Mouse (Mus musculus) MEL (cell line): ENCODE data around the gene Washc4. TPM values are rescaled to one million over a fixed set of nuclear protein-coding genes. Genes with fewer than 3 reads are reported as not detected.

Experiments used
- DNase-seq: peaks from one replicate; pipeline ENCODE4 v3.0.0; 2011; ENCODE audit warnings: low read depth, low spot score
- H3K27ac ChIP-seq: 2 replicates; pipeline ENCODE4 v1.5.1; 2012; ENCODE audit warnings: low read depth, mild to moderate bottlenecking, control low read depth, low read length, moderate library complexity; ENCODE audit not compliant: control insufficient read depth
- H3K27me3 ChIP-seq, 2 experiments: fragments of 150-350 bp in 1 of 2; sonication (generic) in 1 of 2; 2 replicates each; pipeline ENCODE4 v1.6.1; 2012; ENCODE audit warnings: low read length in 2 of 2, mild to moderate bottlenecking in 2 of 2, improper control_type of control experiment in 1 of 2, moderate library complexity in 1 of 2; ENCODE audit not compliant: insufficient read depth in 2 of 2, control insufficient read depth in 1 of 2
- H3K36me3 ChIP-seq, 2 experiments: 2 replicates each; pipeline ENCODE4 v1.6.1; 2012 to 2014; ENCODE audit warnings: low read length in 2 of 2, improper control_type of control experiment in 1 of 2, inconsistent platforms in 1 of 2, mild to moderate bottlenecking in 1 of 2; ENCODE audit not compliant: insufficient read depth in 2 of 2, control insufficient read depth in 1 of 2
- H3K4me1 ChIP-seq, 2 experiments: fragments of 150-350 bp in 1 of 2; sonication (generic) in 1 of 2; 2 replicates each; pipeline ENCODE4 v1.6.1; 2012; ENCODE audit warnings: low read length in 2 of 2, improper control_type of control experiment in 1 of 2, mild to moderate bottlenecking in 1 of 2; ENCODE audit not compliant: insufficient read depth in 2 of 2, control insufficient read depth in 1 of 2
- H3K4me3 ChIP-seq, 2 experiments: fragments of 150-350 bp in 1 of 2; sonication (generic) in 1 of 2; 2 replicates each; pipeline ENCODE4 v1.5.1; 2012; ENCODE audit warnings: low read depth in 2 of 2, low read length in 2 of 2, mild to moderate bottlenecking in 2 of 2, moderate library complexity in 2 of 2, control low read depth in 1 of 2, improper control_type of control experiment in 1 of 2; ENCODE audit not compliant: control insufficient read depth in 1 of 2, insufficient read depth in 1 of 2
- H3K79me2 ChIP-seq: 2 replicates; pipeline ENCODE4 v1.6.1; 2012; ENCODE audit warnings: mild to moderate bottlenecking, low read length, moderate library complexity; ENCODE audit not compliant: control insufficient read depth, poor library complexity, insufficient read depth
- H3K9ac ChIP-seq: 2 replicates; pipeline ENCODE4 v1.6.1; 2012; ENCODE audit warnings: low read depth, mild to moderate bottlenecking, control low read depth, low read length, moderate library complexity; ENCODE audit not compliant: control insufficient read depth, poor library complexity, severe bottlenecking
- H3K9me3 ChIP-seq: fragments of 150-350 bp; sonication (generic); replicated peaks from 2 replicates; pipeline ENCODE4 v1.6.1; 2012; ENCODE audit warnings: mild to moderate bottlenecking, low read length, improper control_type of control experiment, moderate library complexity; ENCODE audit not compliant: insufficient read depth
- BHLHE40 ChIP-seq: IDR thresholded peaks from 2 replicates; pipeline ENCODE4 v1.6.1; 2012; ENCODE audit warnings: low read depth, mild to moderate bottlenecking, inconsistent platforms, low read length, improper control_type of control experiment, borderline replicate concordance
- CTCF ChIP-seq, 3 experiments: IDR thresholded peaks in 2 of 3; conservative IDR thresholded peaks in 1 of 3; 2 replicates each; pipeline ENCODE4 v1.5.1; 2011 to 2012; ENCODE audit warnings: low read length in 3 of 3, low read depth in 2 of 3, mild to moderate bottlenecking in 2 of 3, improper control_type of control experiment in 1 of 3, inconsistent platforms in 1 of 3, mixed read lengths in 1 of 3, moderate library complexity in 1 of 3; ENCODE audit not compliant: control insufficient read depth in 1 of 3, insufficient read depth in 1 of 3, poor library complexity in 1 of 3, severe bottlenecking in 1 of 3
- E2F4 ChIP-seq: IDR thresholded peaks from 2 replicates; pipeline ENCODE4 v1.6.1; 2011; ENCODE audit warnings: low read depth, low read length, improper control_type of control experiment, borderline replicate concordance
- ETS1 ChIP-seq: IDR thresholded peaks from 2 replicates; pipeline ENCODE4 v1.6.1; 2012; ENCODE audit warnings: low read depth, mild to moderate bottlenecking, inconsistent platforms, low read length, improper control_type of control experiment, moderate library complexity
- GABPA ChIP-seq: IDR thresholded peaks from 2 replicates; pipeline ENCODE4 v1.6.1; 2012; ENCODE audit warnings: low read depth, mild to moderate bottlenecking, inconsistent platforms, low read length, improper control_type of control experiment, moderate library complexity
- HCFC1 ChIP-seq: IDR thresholded peaks from 2 replicates; pipeline ENCODE4 v1.6.1; 2012; ENCODE audit warnings: low read depth, mild to moderate bottlenecking, inconsistent platforms, low read length, improper control_type of control experiment, moderate library complexity
- JUND ChIP-seq: IDR thresholded peaks from 2 replicates; pipeline ENCODE4 v1.6.1; 2011; ENCODE audit warnings: low read depth, mild to moderate bottlenecking, improper control_type of control experiment, low read length
- MAFK ChIP-seq: IDR thresholded peaks from 2 replicates; pipeline ENCODE4 v1.6.1; 2011; ENCODE audit warnings: low read depth, mild to moderate bottlenecking, low read length, improper control_type of control experiment, borderline replicate concordance
- MAX ChIP-seq: IDR thresholded peaks from 2 replicates; pipeline ENCODE4 v1.6.1; 2011; ENCODE audit warnings: low read length, improper control_type of control experiment
- MXI1 ChIP-seq: IDR thresholded peaks from 2 replicates; pipeline ENCODE4 v1.6.1; 2011; ENCODE audit warnings: mild to moderate bottlenecking, low read depth, low read length, improper control_type of control experiment
- MYB ChIP-seq: IDR thresholded peaks from 2 replicates; pipeline ENCODE4 v1.6.1; 2011; ENCODE audit warnings: mild to moderate bottlenecking, low read depth, low read length, improper control_type of control experiment
- MYC ChIP-seq: IDR thresholded peaks from 2 replicates; pipeline ENCODE4 v1.6.1; 2011; ENCODE audit warnings: low read depth, mild to moderate bottlenecking, low read length, improper control_type of control experiment, moderate library complexity
- NELFE ChIP-seq: IDR thresholded peaks from 2 replicates; pipeline ENCODE4 v1.6.1; 2011; ENCODE audit warnings: low read depth, low read length, improper control_type of control experiment
- NRF1 ChIP-seq: IDR thresholded peaks from 2 replicates; pipeline ENCODE4 v1.6.1; 2014; ENCODE audit warnings: low read depth, mild to moderate bottlenecking, inconsistent platforms, low read length, improper control_type of control experiment, moderate library complexity; ENCODE audit not compliant: poor library complexity, insufficient read depth, severe bottlenecking
- POLR2A ChIP-seq, 2 experiments: IDR thresholded peaks; 2 replicates each; pipeline ENCODE4 v1.6.1; 2011 to 2012; ENCODE audit warnings: low read length in 2 of 2, mild to moderate bottlenecking in 2 of 2, control low read depth in 1 of 2, improper control_type of control experiment in 1 of 2, low read depth in 1 of 2, moderate library complexity in 1 of 2; ENCODE audit not compliant: control insufficient read depth in 1 of 2, insufficient read depth in 1 of 2, poor library complexity in 1 of 2
- POLR2AphosphoS5 ChIP-seq: IDR thresholded peaks from 2 replicates; pipeline ENCODE4 v1.6.1; 2012; ENCODE audit warnings: low read depth, borderline replicate concordance, mild to moderate bottlenecking, inconsistent platforms, low read length, moderate library complexity, mixed read lengths
- RAD21 ChIP-seq: IDR thresholded peaks from 2 replicates; pipeline ENCODE4 v1.6.1; 2011; ENCODE audit warnings: mild to moderate bottlenecking, low read depth, low read length, improper control_type of control experiment
- SMC3 ChIP-seq: IDR thresholded peaks from 2 replicates; pipeline ENCODE4 v1.6.1; 2011; ENCODE audit warnings: low read depth, low read length, improper control_type of control experiment
- TAL1 ChIP-seq: IDR thresholded peaks from 2 replicates; pipeline ENCODE4 v1.6.1; 2012; ENCODE audit warnings: mild to moderate bottlenecking, inconsistent platforms, low read length, moderate library complexity, mixed read lengths
- TCF12 ChIP-seq: IDR thresholded peaks from 2 replicates; pipeline ENCODE4 v1.6.1; 2014; ENCODE audit warnings: low read depth, mild to moderate bottlenecking, inconsistent platforms, low read length, improper control_type of control experiment, moderate library complexity
- USF1 ChIP-seq: IDR thresholded peaks from 2 replicates; pipeline ENCODE4 v1.6.1; 2014; ENCODE audit warnings: low read depth, mild to moderate bottlenecking, inconsistent platforms, low read length, improper control_type of control experiment, moderate library complexity
- ZC3H11A ChIP-seq: IDR thresholded peaks from 2 replicates; pipeline ENCODE4 v1.6.1; 2012; ENCODE audit warnings: low read depth, mild to moderate bottlenecking, inconsistent platforms, low read length, improper control_type of control experiment
- ZKSCAN1 ChIP-seq: IDR thresholded peaks from 2 replicates; pipeline ENCODE4 v1.6.1; 2012; ENCODE audit warnings: low read depth, mild to moderate bottlenecking, inconsistent platforms, low read length, improper control_type of control experiment, moderate library complexity
- ZMIZ1 ChIP-seq: IDR thresholded peaks from 2 replicates; pipeline ENCODE4 v1.6.1; 2012; ENCODE audit warnings: low read depth, mild to moderate bottlenecking, inconsistent platforms, low read length, improper control_type of control experiment, moderate library complexity
- ZNF384 ChIP-seq: IDR thresholded peaks from 2 replicates; pipeline ENCODE4 v1.6.1; 2012; ENCODE audit warnings: low read depth, mild to moderate bottlenecking, inconsistent platforms, low read length, improper control_type of control experiment
- polyA plus RNA-seq, 2 experiments: library from polyadenylated mRNA; stranded (reverse) in 1 of 2; unstranded in 1 of 2; fragments of >175 nt in 1 of 2; fragments of >200 nt in 1 of 2; gene quantifications; 2 replicates each; pipeline versions ENCODE4 v1.2.1 to v1.2.4; 2012; ENCODE audit warnings: low replicate concordance in 2 of 2, low read depth in 1 of 2; ENCODE audit not compliant: insufficient read length in 2 of 2, insufficient read depth in 1 of 2, missing spikeins in 1 of 2
- total RNA-seq: library from RNA; depleted of rRNA; stranded (reverse); fragments of 300-350 nt; gene quantifications from 2 replicates; pipeline ENCODE4 v1.2.3, GENCODE M21; 2012

The Washc4 gene
- total and polyA plus RNA-seq, 3 experiments = 13.6 to 16.2 TPM; not detected in 1

- Histone ChIP-seq H3K4me3 (no peak overlapping the region), H3K27me3 (no peaks in the 10 kb centered on the region)
- TF ChIP-seq NRF1 (no peak), CTCF (IDR thresholded peaks at IDR 0.05 in 2 of 3, conservative IDR thresholded peaks at IDR 0.05 in 1 of 3; ENCODE audit: control insufficient read depth in 1 of 3, insufficient read depth in 1 of 3, low read depth in 2 of 3, low read length in 3 of 3, poor library complexity in 1 of 3, severe bottlenecking in 1 of 3) (peak; percentile 18 to 55 (median 29); a peak in 4 of 6 replicates), MAX (no peak), HCFC1 (no peak), POLR2A (IDR thresholded peaks at IDR 0.05; ENCODE audit: control insufficient read depth in 1 of 2, insufficient read depth in 1 of 2, low read depth in 1 of 2, low read length in 2 of 2, poor library complexity in 1 of 2) (no peak), ZKSCAN1 (no peak), ZMIZ1 (no peak), POLR2AphosphoS5 (no peak), RAD21 (peak; percentile 40), MYC (peak; percentile 79; the same call in 1 of the 2 replicates), ETS1 (no peak), SMC3 (peak; percentile 57), BHLHE40 (no peak), MYB (no peak), TAL1 (no peak), USF1 (no peak), MXI1 (no peak), TCF12 (no peak), E2F4 (no peak), NELFE (no peak), ZC3H11A (peak; percentile 42), JUND (no peak), MAFK (no peak), ZNF384 (no peak), GABPA (no peak)
- TF ChIP-seq, all 39 proteins: peak for 5
Measured at GRCm38 (mm10) chr10:83536436-83536835, 7.1 kb upstream of the Washc4 start.

More at GRCm38 (mm10) chr10:83536436-83536835, 7.1 kb upstream of the Washc4 start:
- H3K79me2 ChIP-seq = no peaks in the 10 kb centered on the region
- H3K27ac ChIP-seq = no peak overlapping the region
- peaks cover 0 to 9% of the 10 kb centered on the region in 2 experiments; a peak in 2 of 4 replicates for H3K36me3 ChIP-seq
- peaks cover 2 to 14% of the 10 kb centered on the region in 2 experiments; a peak in 3 of 4 replicates for H3K4me1 ChIP-seq
- DNase-seq = peak; percentile 41
- no peaks in the 10 kb centered on the region for H3K9me3 ChIP-seq
- no peak overlapping the region for H3K9ac ChIP-seq
